Mouse (Mus musculus) inflammation-experienced regulatory T-cells, adult 6 months (primary cell): ENCODE results near the gene Ppp4r3b. TPM values are rescaled to one million over a fixed set of nuclear protein-coding genes. Genes with fewer than 3 reads are reported as not detected.

Experiments used
- ATAC-seq: one replicate; pipeline ENCODE4 v1.8.0; 2017
- polyA plus RNA-seq, 3 experiments: library from polyadenylated mRNA; unstranded; fragments of 100-300 nt; shearing (Covaris generic); gene quantifications; one replicate each; pipeline ENCODE4 v1.2.1; 2017

The Ppp4r3b gene
- polyA plus RNA-seq, result 100 to 1,000 TPM; 104 to 167 (median 105) TPM

DNA sequence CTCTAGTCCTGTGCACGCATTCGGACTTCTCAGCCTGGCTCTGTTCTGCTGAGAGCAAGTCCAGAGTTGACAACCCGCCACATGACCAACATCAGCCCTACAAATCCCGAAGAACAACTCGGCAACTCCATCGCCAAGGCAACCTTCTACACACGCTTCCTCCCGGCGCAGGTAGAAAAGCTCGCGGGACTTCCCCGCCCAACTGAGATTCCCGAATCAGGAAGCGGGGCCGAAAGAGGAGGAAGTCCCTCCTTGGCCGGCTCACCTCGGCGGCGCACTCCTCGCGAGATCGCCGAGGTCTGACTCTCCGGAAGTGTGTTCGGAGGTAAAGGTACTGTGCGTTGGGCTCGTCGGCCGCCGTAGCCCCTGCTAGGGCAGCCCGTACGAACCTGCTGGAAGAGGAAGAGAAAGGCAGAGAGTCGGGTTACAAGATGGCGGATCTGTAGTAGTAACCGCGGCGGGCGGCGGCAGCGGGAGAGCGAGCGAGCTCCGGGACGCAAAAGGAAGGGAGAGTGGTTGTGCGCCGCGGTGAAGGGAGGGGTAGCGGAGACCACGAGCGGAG lies at the start of gene Ppp4r3b:
Gene Ppp4r3b (plus strand): TSS at position 328 of the 562 bp plus-strand sequence.
- peak; percentile 87 for ATAC-seq

DNA sequence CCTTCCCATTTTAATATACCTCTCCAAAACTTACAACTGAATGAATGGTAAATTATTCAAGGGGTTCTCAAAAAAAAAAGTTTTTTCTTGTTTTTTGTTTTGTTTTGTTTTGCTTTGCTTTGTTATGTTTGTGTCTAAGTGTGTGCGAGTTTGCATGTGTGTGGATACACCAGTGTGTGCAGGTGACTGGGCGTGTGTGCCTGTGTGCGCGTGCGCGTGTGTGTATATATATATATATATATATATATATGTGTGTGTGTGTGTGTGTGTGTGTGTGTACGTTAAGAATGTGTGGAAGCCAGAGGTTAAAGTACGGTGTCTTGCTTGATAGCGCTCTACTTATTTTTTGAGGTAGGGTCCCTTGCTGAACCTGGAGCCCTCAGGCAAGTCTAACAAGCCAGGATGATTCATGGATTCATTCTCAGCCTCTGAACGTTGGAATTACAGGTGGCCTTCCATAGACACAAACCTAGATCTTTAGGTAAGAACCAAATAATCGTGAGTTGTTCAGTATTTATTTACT lies 42.8 kb upstream of the Ppp4r3b start:
- ATAC-seq, result peak; percentile 11

DNA sequence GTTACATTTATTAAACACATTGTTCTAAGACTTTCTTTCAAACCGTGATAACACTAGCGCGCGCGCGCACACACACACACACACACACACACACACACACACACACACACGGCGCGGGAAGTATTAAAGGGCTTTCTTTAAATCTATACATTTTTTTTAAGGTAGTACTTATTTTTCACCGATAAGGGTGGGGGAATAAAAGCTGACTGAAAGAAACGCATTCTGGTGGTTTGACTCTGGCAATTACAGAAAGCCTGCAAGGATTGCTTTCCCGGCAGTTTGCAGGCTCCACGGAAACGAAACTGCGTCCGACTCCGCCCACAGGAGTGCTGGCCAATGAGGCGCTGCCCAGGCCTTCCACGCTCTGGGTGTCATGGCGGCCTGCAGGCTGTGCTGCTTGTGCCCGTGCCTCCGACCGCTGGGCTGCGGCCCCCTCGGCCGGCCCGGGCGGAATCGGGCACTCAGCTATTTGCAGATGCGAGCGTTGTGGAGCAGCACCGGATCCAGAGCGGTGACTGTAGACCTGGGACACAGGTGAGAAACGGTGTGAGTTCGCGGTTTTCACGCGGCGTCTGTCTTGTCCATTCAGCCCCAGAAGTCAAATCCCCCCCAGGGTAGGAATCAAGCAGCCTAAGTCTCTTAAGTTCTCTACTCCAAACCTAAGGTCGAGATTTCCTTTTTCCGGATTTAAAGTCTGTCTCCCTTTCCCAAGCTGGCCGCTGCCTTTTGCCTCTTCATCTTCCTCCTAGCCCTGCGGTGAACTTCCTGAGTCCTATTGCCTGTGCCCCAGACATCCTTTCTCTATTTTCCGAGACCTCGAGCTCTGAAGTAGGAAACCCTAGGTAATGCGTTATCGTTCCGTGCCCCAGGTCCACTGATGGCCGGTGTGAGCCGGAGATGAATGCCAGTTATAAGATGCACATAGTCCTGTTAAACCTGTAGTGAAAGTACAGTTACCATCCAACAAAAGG lies 42.0 kb upstream of the Ppp4r3b start, which contains the start of gene Pnpt1:
Gene Pnpt1 (plus strand): TSS at position 360 of the 971 bp plus-strand sequence.
- peak; percentile 99 for ATAC-seq

DNA sequence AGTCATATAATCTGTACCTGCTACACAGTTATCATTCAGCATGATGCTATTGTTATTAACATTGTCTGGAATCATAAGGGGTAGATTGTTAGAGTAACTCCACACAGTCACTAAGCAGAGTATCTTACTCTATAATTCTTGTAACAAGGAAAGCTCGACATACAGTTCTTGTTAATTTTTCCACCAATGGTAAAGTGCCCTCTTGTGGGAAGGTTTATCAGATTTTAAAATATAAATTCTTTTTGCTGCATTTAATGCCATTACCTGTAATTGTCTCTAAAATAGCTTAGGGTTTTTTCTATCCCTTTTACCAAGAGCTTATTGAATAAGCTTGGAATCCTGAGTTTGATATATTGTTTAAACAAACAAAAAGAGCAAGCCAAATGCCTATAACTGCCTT lies 32.0 kb upstream of the Ppp4r3b start:
- ATAC-seq, result no peak

DNA sequence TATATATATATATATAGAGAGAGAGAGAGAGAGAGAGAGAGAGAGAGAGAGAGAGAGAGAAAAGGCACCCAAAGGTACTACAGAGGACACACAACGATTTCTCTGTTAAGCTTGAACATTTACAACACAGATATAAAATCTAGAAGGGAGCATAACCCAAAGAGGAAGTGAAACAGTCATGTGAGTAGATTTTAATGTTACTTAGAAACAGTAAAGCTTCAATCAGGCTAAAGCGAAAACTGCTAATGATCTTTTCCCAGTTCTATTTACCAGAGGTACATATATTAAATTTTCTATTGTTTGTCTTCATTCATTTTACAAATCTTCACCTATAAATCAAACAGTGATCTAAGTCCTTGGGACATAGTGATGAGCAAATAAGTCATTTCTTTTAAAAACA lies 23.8 kb upstream of the Ppp4r3b start:
- no peak for ATAC-seq

DNA sequence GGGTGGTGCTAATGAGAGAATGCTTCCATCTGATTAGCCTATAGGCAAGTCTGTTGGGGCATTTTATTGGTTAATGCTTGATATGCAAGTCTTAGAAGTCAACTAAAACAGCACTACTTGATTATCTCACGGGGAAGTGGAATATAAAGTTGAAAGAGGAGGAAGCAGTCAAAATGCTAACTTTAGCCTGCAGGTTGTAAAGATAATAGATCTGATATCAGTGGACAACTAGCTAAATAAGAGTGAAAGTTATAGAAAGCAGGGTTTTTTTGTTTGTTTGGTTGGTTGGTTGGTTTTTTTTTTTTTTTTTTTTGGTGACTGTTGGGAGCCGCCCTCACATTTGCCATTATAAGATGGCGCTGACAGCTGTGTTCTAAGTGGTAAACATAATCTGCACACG lies 9.1 kb upstream of the Ppp4r3b start:
- no peak for ATAC-seq

DNA sequence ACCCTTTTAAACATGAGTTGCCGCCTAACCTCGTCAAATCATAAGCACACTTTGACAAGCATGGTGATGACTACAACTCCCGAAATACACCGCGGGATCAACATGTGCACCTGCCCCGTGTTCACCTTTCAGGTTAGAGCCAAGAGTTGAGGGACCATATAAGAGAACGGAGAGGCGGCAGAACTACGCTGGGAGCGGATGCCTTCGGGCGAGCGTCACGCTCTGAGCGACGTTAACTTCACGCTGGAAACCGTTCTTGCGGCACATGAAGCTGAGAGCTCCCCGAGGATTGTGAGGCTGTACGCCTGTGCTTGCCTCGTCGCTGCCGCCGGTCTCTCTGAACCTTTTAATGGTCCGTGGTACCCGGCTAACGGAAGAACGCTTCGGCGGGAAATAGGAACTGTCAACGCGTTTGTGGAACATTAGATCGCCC lies 715 bp upstream of the Ppp4r3b start:
- ATAC-seq, result peak; percentile 52

DNA sequence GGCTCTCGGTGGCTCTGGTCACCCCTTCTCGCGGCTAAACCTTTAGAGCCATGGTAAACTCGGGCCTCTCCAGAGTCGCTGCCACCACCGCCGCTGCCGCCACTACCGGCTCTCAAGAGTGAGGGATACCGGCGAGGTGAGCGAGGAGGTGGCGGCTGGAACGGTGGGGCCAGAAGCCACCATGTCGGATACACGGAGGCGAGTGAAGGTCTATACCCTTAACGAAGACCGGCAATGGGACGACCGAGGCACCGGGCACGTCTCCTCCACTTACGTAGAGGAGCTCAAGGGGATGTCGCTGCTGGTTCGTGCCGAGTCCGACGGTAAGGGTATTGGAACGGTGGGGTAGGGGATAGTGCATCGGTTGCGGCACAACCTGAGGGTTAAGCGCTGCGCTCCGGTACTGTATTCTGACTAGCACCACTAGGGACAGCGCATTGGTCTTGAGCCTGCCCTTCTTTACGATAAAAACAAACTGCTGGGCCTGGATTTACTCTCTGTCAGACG lies 488 bp downstream of the Ppp4r3b start:
- peak; percentile 55 for ATAC-seq

DNA sequence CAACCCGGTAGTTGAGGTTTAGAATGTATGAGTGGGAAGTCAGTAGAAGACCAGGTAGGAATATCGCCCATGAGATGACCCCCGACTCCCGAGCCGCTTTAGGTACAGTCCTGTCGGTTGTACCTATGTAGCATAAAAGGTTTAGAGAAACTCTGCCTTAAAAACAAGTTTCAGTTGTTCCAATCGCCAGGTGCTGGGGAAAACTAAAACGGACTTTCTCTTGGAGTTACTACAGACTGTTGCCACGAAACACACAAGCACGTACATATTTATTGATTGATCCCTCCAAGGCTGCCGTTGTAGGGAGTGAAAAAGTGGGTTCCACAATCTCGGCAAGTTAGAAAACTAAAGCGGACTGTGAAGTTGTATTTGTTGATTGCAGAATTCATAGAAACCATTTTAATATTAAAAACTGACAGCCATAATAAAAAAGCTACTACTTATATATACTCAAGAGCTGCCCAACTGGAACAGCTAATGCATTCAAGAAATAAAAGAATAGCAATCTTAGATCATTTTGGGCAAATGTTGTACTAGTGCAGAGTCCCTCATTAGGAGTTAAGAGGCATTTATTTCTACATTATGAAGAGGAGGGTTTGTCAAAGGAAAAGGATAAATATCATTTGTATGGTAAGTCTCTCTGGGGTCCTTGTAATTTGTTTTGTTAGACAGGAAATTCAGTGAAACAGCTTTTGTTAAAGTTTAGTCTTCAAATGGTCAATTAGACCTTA lies 1.2 kb downstream of the Ppp4r3b start:
- no peak for ATAC-seq

DNA sequence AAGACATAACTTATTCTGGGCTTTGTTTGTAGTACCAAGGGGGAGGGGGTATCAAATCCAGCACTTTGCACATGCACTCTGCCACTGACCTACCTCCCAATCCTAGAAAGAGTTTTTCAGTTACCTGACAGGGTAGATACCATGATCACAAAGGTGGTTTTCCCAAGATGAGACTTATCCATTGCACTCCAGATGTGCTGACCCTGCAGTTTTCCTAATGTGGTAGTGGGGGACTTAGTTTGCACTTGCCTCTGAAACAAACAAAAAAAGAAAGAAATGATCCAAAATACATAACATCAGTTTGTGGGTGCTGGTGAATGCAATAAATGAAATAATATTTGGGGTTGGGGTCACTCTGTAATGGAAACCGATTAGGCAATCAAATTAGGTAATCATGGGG lies 6.6 kb downstream of the Ppp4r3b start:
- ATAC-seq, result no peak

DNA sequence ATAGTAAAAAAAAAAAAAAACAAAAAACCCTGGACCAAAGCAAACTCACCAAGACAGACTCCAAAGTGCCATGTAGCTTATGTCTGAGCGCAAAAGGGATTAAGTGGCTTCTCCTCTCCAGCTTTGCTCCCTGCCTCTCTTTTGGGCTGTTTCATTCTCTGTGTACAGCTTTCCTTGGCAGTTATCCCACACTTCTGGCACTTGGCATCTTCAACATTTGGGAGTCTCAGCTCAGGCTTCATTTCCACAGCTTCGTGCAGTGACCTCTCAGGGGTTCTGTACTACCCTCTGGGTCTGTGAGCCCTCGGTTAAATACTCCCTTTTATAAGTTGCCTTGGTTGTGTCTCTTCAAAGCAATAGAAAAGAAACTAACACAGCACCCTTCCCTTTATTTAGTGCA lies 8.0 kb downstream of the Ppp4r3b start:
- ATAC-seq, result no peak

DNA sequence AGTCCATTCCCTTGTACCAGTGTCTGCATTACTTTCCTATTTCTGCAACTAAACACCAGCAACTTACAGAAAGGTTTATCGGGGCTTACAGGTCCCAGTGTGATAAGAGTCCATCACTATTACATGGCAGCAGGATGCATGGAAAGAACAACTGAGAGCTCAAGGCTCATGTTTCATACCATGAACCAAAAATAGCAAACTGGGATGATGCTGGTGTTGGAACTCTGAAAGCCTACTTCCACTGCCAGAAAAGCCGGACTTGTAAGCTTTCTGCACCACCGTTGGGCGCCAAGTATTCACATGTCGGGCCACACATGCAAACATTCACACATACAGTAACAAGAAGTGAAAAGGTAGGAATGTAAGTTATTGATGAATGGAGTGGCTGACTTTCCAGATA lies 9.1 kb downstream of the Ppp4r3b start:
- no peak for ATAC-seq

DNA sequence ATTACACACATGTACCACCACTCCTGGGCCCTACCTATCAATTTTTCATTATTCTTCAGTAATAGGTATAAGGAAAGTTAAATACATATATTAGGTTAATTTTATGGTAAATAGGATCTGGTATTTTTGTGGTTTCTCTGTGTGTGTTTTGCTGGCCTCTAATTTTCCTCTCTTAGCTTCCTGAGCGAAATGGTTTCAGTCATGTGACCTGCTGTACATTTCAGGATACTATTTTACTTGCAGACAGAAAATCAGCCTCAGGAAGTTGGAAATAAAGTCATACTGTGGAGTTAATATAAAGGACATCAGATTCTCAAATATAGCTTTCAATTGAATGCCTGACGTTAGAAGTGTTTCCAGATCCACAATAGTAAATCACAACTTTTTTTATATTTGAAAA lies 16.3 kb downstream of the Ppp4r3b start:
- ATAC-seq, result no peak

DNA sequence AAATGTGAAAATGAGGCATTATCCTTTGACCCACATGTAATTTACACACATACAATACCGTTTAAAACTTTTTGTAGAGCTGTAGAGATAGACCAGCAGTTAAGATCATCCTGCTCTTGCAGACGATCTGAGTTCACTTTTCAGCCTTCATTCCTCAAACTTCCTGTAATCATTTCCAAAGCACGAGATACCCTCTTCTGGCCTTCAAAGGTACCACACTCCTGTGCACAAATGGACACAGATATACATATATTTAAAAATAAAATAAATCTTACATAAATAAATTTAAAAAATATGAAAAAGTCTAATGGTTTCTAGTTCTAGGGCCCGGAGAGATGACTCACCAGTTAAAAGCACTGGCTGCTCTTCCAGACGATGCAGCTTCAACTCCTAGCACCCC lies 31.0 kb downstream of the Ppp4r3b start:
- ATAC-seq, result no peak

DNA sequence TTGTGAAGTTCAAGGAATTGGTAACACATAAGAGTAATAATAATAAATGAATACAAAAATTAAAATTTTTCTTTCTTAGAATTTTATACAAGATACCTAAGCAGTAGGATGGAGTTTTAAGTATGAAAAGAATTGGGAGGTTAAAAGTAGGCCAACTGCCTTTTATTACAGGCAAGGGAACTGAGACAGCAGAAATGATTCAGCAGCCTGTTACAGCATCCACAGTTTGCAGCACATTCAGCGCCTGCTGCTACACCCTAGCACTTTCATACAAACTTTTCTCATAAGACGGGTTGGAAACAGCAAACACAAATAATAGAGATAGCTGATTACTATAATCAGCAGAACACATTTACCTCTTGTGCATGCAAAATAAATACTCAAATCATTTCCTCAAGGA lies 37.1 kb downstream of the Ppp4r3b start:
- no peak for ATAC-seq

DNA sequence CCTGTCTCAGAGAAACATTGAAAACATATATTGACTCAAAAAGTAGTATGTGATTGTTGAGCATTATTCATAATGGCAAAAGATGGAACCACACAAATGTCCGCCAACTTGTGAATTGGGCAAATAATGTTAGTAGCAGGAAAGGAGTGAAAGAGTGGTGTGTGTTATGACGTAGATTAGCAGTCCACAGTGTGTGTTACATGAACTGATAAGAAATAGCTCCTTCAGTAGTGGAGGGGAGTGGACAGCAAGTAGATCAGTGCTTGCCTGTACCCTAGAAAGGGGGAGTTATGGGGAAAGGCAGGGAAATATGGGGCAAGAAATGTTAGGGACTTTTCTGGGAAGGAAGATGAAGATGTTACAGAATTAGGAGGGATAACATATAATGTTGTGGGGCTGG lies 43.5 kb downstream of the Ppp4r3b start:
- ATAC-seq, result no peak

DNA sequence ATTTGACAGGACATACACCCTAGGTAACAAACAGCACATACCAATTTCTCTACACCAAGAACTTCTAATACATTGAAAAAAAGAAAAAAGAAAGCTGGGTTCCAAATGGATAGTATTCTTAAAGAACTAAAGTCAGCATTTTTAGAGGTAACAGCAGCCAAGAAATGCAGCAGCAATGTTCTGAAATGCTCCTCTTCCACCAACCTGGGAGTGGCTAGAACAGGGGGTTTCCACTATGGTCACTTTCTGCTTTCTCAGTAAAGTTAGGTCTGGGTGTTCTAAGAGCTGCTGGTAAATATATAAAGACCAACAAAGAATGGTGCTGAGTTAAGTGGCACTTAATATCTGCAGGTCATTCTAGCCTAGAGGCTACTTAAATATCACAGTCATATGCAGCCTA lies 46.4 kb downstream of the Ppp4r3b start:
- no peak for ATAC-seq

DNA sequence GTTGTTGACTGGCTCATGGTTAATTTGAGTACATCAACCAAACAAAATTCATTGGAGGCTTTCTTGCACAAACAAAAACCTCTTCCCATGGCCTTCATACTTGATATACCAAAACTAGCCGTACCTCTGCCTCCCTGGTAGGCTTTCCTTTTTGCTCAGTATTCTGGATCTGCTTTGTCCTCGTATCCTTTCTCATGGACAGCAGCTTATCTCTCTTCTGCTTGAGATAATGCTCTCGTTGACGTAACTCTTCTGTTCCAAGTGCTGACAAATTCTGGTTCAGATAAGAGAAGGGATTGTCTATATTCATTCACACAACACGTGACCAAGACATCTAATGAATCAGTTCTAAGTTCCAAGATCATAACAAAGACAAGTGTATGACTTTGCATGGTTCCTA lies 49.6 kb downstream of the Ppp4r3b start:
- no peak for ATAC-seq

DNA sequence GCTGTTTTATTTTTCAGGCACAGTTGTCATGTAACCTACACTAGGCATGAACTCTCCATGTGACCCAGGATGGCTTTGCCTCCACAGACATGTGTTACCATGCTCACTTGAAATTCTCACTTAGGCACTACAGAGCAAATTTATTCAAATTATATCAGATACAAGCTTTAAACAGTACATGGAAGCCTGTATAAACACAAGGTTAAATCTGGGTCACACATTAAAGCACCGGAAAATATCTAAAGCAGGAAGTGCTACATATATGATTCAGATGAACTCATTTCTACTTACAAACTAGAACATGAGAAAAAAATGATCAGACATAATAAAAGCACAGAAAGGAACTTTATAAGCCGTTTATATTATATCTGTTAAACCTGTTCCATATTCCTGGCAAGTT lies 52.1 kb downstream of the Ppp4r3b start:
- peak; percentile 76 for ATAC-seq

DNA sequence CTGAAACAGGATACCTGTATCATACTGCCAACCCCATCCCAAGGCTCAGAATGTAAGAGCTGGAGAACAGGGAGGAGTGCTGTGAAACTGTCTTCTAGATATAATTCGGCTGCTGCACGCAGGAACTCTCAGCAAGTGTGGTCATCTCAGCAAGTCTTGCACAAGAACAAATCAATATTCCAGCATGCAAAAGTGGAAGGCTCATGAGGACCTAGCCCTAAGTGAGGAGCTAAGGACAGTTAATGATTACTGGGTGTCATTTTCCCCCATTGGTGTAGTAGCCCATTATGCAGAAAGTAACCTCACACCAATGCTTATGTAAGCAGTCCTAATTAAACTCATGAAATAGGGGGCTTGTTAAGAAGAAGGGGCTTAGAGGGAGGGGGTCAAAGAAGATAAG lies 56.3 kb downstream of the Ppp4r3b start:
- ATAC-seq, result no peak

DNA sequence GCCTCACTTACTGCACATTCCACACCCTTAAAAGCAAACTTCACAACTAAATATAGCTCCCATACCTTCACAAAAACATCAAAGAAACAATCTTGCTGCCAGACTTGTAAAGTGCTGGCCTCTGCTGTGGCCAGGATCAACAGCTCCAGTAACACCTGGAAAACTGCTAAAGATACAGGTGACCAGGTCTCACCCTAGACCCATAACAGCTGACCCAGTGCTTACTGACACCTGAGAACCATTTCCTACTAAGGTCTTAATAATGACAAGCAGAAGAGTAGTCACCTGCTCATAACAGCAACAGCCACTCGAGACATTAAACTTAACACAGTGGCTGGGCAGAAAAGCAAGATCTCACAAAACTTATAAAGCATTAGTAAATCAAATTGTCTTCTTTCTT lies 60.9 kb downstream of the Ppp4r3b start:
- no peak for ATAC-seq

DNA sequence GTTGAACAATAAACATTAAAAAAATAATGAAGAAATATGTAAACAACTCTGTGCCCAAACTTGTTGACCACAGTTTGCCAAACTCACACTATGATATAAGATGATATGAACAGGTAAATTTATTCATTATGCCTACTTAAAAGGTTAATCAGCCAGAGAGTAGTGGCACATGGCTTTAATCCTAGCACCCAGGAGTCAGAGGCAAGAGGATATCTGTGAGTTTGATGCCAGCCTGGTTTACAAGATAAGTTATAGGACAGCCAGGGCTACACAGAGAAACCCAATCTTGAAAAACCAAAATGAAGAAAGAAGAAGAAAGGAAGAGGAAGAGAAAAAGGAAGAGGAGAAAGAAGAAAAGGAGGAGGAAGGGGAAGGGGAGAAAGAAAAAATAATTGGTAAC lies 64.7 kb downstream of the Ppp4r3b start:
- no peak for ATAC-seq

DNA sequence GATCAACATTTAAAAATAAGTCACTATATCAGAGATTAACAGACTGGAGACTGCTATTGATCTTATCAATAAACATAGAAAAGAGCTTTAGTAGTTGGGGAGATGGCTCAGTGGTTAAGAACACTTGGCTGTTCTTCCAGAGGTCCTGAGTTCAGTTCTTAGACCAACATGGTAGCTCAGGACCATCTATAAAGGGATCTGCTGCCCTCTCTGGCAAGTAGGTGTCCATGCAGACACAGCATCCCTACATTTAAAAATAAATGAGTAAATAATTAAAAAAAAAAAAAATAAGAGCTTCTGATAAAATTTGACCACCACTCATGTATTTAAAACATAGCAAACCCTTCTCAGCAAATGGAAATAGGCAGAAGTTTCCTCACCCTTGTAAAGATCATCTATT lies 65.4 kb downstream of the Ppp4r3b start:
- no peak for ATAC-seq
